Mouse (Mus musculus) forebrain, postnatal 0 days (tissue): ENCODE data around the gene Atp10a. TPM values are rescaled to one million over a fixed set of nuclear protein-coding genes. Genes with fewer than 3 reads are reported as not detected.

ENCODE experiments used
- ATAC-seq: fragments of 200-750 bp; cut with Nextera tagmentation; 2 replicates; pipeline ENCODE4 v1.8.0; 2017; ENCODE audit warnings: mild to moderate bottlenecking, moderate library complexity
- DNase-seq: peaks from one replicate; pipeline ENCODE4 v3.0.0-alpha.2; 2015
- H3K27ac ChIP-seq: fragments of 300-500 bp; sonication (generic); 2 replicates; pipeline ENCODE4 v1.5.1; 2014; ENCODE audit warnings: low read depth, mild to moderate bottlenecking, antibody characterized with exemption, low read length, moderate library complexity, mixed read lengths
- H3K27me3 ChIP-seq: fragments of 300-500 bp; sonication (generic); 2 replicates; pipeline ENCODE4 v1.6.1; 2014; ENCODE audit warnings: mild to moderate bottlenecking, low read length, mixed read lengths; ENCODE audit not compliant: insufficient read depth
- H3K36me3 ChIP-seq: fragments of 300-500 bp; sonication (generic); 2 replicates; pipeline ENCODE4 v1.6.1; 2014; ENCODE audit warnings: mild to moderate bottlenecking, moderate library complexity; ENCODE audit not compliant: insufficient read depth
- H3K4me1 ChIP-seq: fragments of 300-500 bp; sonication (generic); 2 replicates; pipeline ENCODE4 v1.6.1; 2014; ENCODE audit warnings: antibody characterized with exemption; ENCODE audit not compliant: insufficient read depth
- H3K4me2 ChIP-seq: fragments of 300-500 bp; sonication (generic); 2 replicates; pipeline ENCODE4 v1.6.1; 2014; ENCODE audit warnings: low read depth, mild to moderate bottlenecking, moderate library complexity
- H3K4me3 ChIP-seq: fragments of 300-500 bp; sonication (generic); 2 replicates; pipeline ENCODE4 v1.5.1; 2014; ENCODE audit warnings: low read depth, low read length, mixed read lengths
- H3K9ac ChIP-seq: fragments of 300-500 bp; sonication (generic); 2 replicates; pipeline ENCODE4 v1.6.1; 2014; ENCODE audit warnings: mild to moderate bottlenecking
- H3K9me3 ChIP-seq: fragments of 300-500 bp; sonication (generic); 2 replicates; pipeline ENCODE4 v1.6.1; 2016; ENCODE audit warnings: low read length
- CTCF ChIP-seq: sonication (generic); IDR thresholded peaks from 2 replicates; pipeline ENCODE4 v1.5.1; 2016; ENCODE audit warnings: antibody characterized with exemption, control low read depth, low read depth
- WGBS: fragments of 180-500 bp; shearing (Covaris S2); extraction: QIAGEN DNeasy Blood & Tissue Kit; methylation state at CpG from one replicate; pipeline ENCODE4 v1.1.7; 2014; 5-methylcytosine and 5-hydroxymethylcytosine counted together
- polyA plus RNA-seq: library from polyadenylated mRNA; unstranded; fragments of >200 nt; fragmentation: Nextera tagmentation; extraction: Ambion mirVana; gene quantifications from 2 replicates; pipeline ENCODE4 v1.2.1, GENCODE M21; 2015
- total RNA-seq: library from RNA; depleted of rRNA; stranded (reverse); fragments of >200 nt; gene quantifications from 2 replicates; pipeline ENCODE4 v1.2.3, GENCODE M21; 2014

Atp10a gene
- total and polyA plus RNA-seq, 2 experiments from 2014 or later = 0.70 to 4.8 TPM

GRCm38 (mm10) chr7:58757331-58757730 is 101.4 kb downstream of the Atp10a start:
- no peaks in the 10 kb centered on the region for H3K4me1 ChIP-seq
- H3K9ac ChIP-seq = no peak overlapping the region
- H3K4me3 ChIP-seq = no peak overlapping the region
- H3K36me3 ChIP-seq = no peaks in the 10 kb centered on the region
- ATAC-seq (no peak), DNase-seq (no peak)
- TF ChIP-seq CTCF = no peak
- no peaks in the 10 kb centered on the region for H3K27me3 ChIP-seq
- 85% methylated on average over 2 of the region's 2 CpGs for WGBS
- no peaks in the 10 kb centered on the region for H3K9me3 ChIP-seq
- H3K4me2 ChIP-seq = no peak overlapping the region
- no peak overlapping the region for H3K27ac ChIP-seq

GRCm38 (mm10) chr7:58758396-58758795 is 102.4 kb downstream of the Atp10a start:
- H3K4me1 ChIP-seq = no peaks in the 10 kb centered on the region

GRCm38 (mm10) chr7:58759265-58759664 is 103.3 kb downstream of the Atp10a start:
- no peak for ATAC-seq
- Histone ChIP-seq H3K9ac (no peak overlapping the region), H3K27ac (no peak overlapping the region), H3K9me3 (no peaks in the 10 kb centered on the region), H3K27me3 (no peaks in the 10 kb centered on the region), H3K4me1 (no peaks in the 10 kb centered on the region), H3K4me3 (no peak overlapping the region), H3K36me3 (no peaks in the 10 kb centered on the region), H3K4me2 (no peak overlapping the region)
- 87% methylated on average over 4 of the region's 4 CpGs for WGBS
- DNase-seq = no peak
- TF ChIP-seq CTCF = no peak

More at GRCm38 (mm10) chr7:58758396-58758795, 102.4 kb downstream of the Atp10a start:
- Histone ChIP-seq H3K4me2 (no peak overlapping the region), H3K9me3 (no peaks in the 10 kb centered on the region), H3K27me3 (no peaks in the 10 kb centered on the region), H3K4me3 (no peak overlapping the region), H3K36me3 (no peaks in the 10 kb centered on the region), H3K27ac (no peak overlapping the region), H3K9ac (no peak overlapping the region)
- TF ChIP-seq CTCF = no peak
- DNase-seq (no peak), ATAC-seq (no peak)
- WGBS = 89% methylated on average over 3 of the region's 3 CpGs

DNA sequence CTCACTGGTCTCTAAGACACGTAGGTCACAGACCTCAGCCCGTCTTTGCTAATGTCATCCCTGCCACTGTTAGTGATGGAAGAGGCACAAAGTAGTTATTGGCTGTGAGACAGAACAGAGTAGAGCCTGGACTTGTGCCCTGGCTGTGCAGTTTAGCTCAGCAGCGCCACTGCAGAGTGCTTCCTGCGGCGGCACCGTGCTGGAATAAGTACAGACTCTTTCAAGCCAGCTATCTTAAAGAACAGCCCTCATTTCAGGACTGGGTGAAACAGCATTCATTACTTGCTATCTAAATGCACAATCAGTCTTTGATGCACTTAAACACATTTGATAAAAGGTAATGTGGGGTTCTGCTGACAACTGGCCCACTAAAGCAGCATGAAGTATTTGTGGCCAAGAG is 111.3 kb downstream of the Atp10a start:
- Histone ChIP-seq H3K27ac (no peak overlapping the region), H3K4me1 (peaks cover 10% of the 10 kb centered on the region), H3K9me3 (no peaks in the 10 kb centered on the region), H3K4me2 (no peak overlapping the region), H3K36me3 (no peaks in the 10 kb centered on the region), H3K27me3 (no peaks in the 10 kb centered on the region), H3K4me3 (no peak overlapping the region), H3K9ac (no peak overlapping the region)
- peak; percentile 65 for TF ChIP-seq CTCF
- peak; percentile 62; the same call in 1 of the 2 replicates for ATAC-seq
- 37% methylated on average over 6 of the region's 6 CpGs for WGBS
- peak; percentile 69 for DNase-seq

DNA sequence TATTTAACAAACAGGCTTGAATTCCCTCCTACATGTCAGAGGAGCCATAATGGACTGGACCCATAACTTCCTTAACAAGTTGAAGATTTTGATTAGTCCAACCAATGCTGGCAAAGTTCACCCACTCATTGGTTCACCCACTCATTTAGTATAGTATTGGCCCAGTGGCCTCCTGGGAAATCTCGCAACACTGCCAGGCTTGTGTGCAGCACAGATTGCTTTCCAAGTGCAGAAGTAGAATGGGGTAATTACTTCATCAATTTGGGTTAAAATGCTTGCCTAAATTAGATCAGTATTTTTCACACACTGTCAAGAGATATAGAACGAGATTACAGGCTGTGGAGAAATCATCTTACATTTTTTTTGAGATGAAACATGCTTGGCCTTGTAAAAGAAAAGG is 112.3 kb downstream of the Atp10a start:
- ATAC-seq (peak; percentile 60), DNase-seq (peak; percentile 40)
- Histone ChIP-seq H3K4me1 (peaks cover 10% of the 10 kb centered on the region), H3K4me3 (no peak overlapping the region), H3K27ac (peak overlapping the region; percentile 24; the same call in 1 of the 2 replicates), H3K9me3 (no peaks in the 10 kb centered on the region), H3K27me3 (no peaks in the 10 kb centered on the region), H3K36me3 (no peaks in the 10 kb centered on the region), H3K4me2 (no peak overlapping the region), H3K9ac (no peak overlapping the region)
- 36% methylated on average over 2 of the region's 2 CpGs for WGBS
- no peak for TF ChIP-seq CTCF

GRCm38 (mm10) chr7:58770254-58770653 is 114.3 kb downstream of the Atp10a start:
- Histone ChIP-seq H3K4me1 (peaks cover 10% of the 10 kb centered on the region), H3K4me3 (no peak overlapping the region), H3K36me3 (no peaks in the 10 kb centered on the region), H3K9ac (no peak overlapping the region), H3K9me3 (no peaks in the 10 kb centered on the region), H3K27ac (no peak overlapping the region), H3K27me3 (no peaks in the 10 kb centered on the region), H3K4me2 (no peak overlapping the region)
- 72% methylated on average over 3 of the region's 3 CpGs for WGBS
- ATAC-seq (peak; percentile 70; the same call in 1 of the 2 replicates), DNase-seq (peak; percentile 79)
- peak; percentile 77 for TF ChIP-seq CTCF

GRCm38 (mm10) chr7:58772048-58772690 is 116.2 kb downstream of the Atp10a start:
- Histone ChIP-seq H3K9me3 (no peaks in the 10 kb centered on the region), H3K4me3 (no peak overlapping the region), H3K4me2 (no peak overlapping the region), H3K27me3 (no peaks in the 10 kb centered on the region), H3K9ac (no peak overlapping the region), H3K4me1 (peaks cover 10% of the 10 kb centered on the region), H3K36me3 (no peaks in the 10 kb centered on the region), H3K27ac (0 out of 2 replicates have a peak overlapping the region, but pooled peaks have one; percentile 1)
- TF ChIP-seq CTCF = no peak
- DNase-seq (no peak), ATAC-seq (no peak)
- WGBS = 90% methylated on average over 6 of the region's 6 CpGs
